Mouse (Mus musculus) cerebellum, adult 2 months (tissue): ENCODE results near the gene Mpv17. TPM values are rescaled to one million over a fixed set of nuclear protein-coding genes. Genes with fewer than 3 reads are reported as not detected.

Experiments used
- DNase-seq, 2 experiments: peaks; one replicate each; pipeline ENCODE4 v3.0.0; 2021
- H3K27ac ChIP-seq: fragments of 200-500 bp; 2 replicates; pipeline ENCODE4 v1.5.1; 2012; ENCODE audit warnings: low read length, control low read depth, inconsistent platforms; ENCODE audit not compliant: insufficient read depth
- H3K27me3 ChIP-seq: fragments of 200-500 bp; 2 replicates; pipeline ENCODE4 v1.6.1; 2012; ENCODE audit warnings: inconsistent platforms, mild to moderate bottlenecking, low read length, moderate library complexity; ENCODE audit not compliant: control insufficient read depth, insufficient read depth
- H3K4me1 ChIP-seq: fragments of 200-500 bp; 2 replicates; pipeline ENCODE4 v1.6.1; 2011; ENCODE audit warnings: low read length; ENCODE audit not compliant: control insufficient read depth, insufficient read depth
- H3K4me3 ChIP-seq: fragments of 200-500 bp; replicated peaks from 2 replicates; pipeline ENCODE3; 2011; ENCODE audit warnings: mild to moderate bottlenecking, low read depth, low read length, control low read depth; ENCODE audit not compliant: insufficient read depth
- CTCF ChIP-seq: fragments of 200-500 bp; IDR thresholded peaks from 2 replicates; pipeline ENCODE4 v1.5.1; 2011; ENCODE audit warnings: low read depth, mild to moderate bottlenecking, control low read depth, low read length, moderate library complexity, borderline replicate concordance; ENCODE audit not compliant: insufficient read depth
- POLR2A ChIP-seq: fragments of 200-500 bp; IDR thresholded peaks from 2 replicates; pipeline ENCODE4 v1.6.1; 2011; ENCODE audit warnings: low read length, control low read depth, borderline replicate concordance; ENCODE audit not compliant: insufficient read depth
- WGBS: fragments of 180-500 bp; shearing (Covaris S2); methylation state at CpG from one replicate; pipeline ENCODE4 v1.1.7; 2018; 5-methylcytosine and 5-hydroxymethylcytosine counted together
- polyA plus RNA-seq: library from polyadenylated mRNA; depleted of rRNA; stranded (reverse); fragments of >200 nt; gene quantifications from 2 replicates; pipeline ENCODE4 v1.2.3, GENCODE M21; 2012

Mpv17 gene
- polyA plus RNA-seq, 1 experiment, result 91.1 TPM

- H3K27me3 ChIP-seq, result no peaks in the 10 kb centered on the region
- H3K27ac ChIP-seq, result no peak overlapping the region
- H3K4me3 ChIP-seq, result no peak overlapping the region
- H3K4me1 ChIP-seq, result no peaks in the 10 kb centered on the region
- 68% methylated on average over 5 of the region's 5 CpGs for WGBS
- TF ChIP-seq CTCF, result no peak
- TF ChIP-seq POLR2A, result no peak
- no peak for DNase-seq
These were observed 44.7 kb upstream of the Mpv17 start for GRCm38 (mm10) chr5:31198616-31199320.

GRCm38 (mm10) chr5:31198170-31198569, 44.1 kb upstream of the Mpv17 start:
- Histone ChIP-seq H3K27me3 (no peaks in the 10 kb centered on the region), H3K4me1 (no peaks in the 10 kb centered on the region), H3K27ac (no peak overlapping the region), H3K4me3 (no peak overlapping the region)
- WGBS, result 57% methylated on average over 9 of the region's 9 CpGs
- no peak for TF ChIP-seq CTCF
- TF ChIP-seq POLR2A, result no peak
- no peak for DNase-seq

- no peaks in the 10 kb centered on the region for H3K4me1 ChIP-seq
- no peaks in the 10 kb centered on the region for H3K27me3 ChIP-seq
- TF ChIP-seq CTCF, result no peak
- no peak for TF ChIP-seq POLR2A
- no peak overlapping the region for H3K4me3 ChIP-seq
- H3K27ac ChIP-seq, result no peak overlapping the region
- 90% methylated on average over 12 of the region's 12 CpGs for WGBS
- no peak for DNase-seq
These were observed 43.0 kb upstream of the Mpv17 start for GRCm38 (mm10) chr5:31197072-31197471.

GRCm38 (mm10) chr5:31196207-31196606, 42.2 kb upstream of the Mpv17 start:
- DNase-seq, result no peak
- Histone ChIP-seq H3K27me3 (no peaks in the 10 kb centered on the region), H3K4me1 (peaks cover 3% of the 10 kb centered on the region; the same call in 1 of the 2 replicates), H3K27ac (no peak overlapping the region), H3K4me3 (no peak overlapping the region)
- TF ChIP-seq CTCF, result no peak
- TF ChIP-seq POLR2A, result no peak
- 82% methylated on average over 10 of the region's 10 CpGs for WGBS

GRCm38 (mm10) chr5:31195671-31196070, 41.6 kb upstream of the Mpv17 start:
- H3K27me3 ChIP-seq, result no peaks in the 10 kb centered on the region
- DNase-seq, result no peak
- H3K4me1 ChIP-seq, result peaks cover 4% of the 10 kb centered on the region; the same call in 1 of the 2 replicates
- H3K4me3 ChIP-seq, result no peak overlapping the region
- TF ChIP-seq POLR2A (no peak), CTCF (no peak)
- H3K27ac ChIP-seq, result no peak overlapping the region
- WGBS, result 89% methylated on average over 4 of the region's 4 CpGs

- TF ChIP-seq POLR2A, result no peak
- TF ChIP-seq CTCF, result no peak
- no peak overlapping the region for H3K27ac ChIP-seq
- H3K4me1 ChIP-seq, result peaks cover 4% of the 10 kb centered on the region; the same call in 1 of the 2 replicates
- DNase-seq, result no peak
- no peaks in the 10 kb centered on the region for H3K27me3 ChIP-seq
- no peak overlapping the region for H3K4me3 ChIP-seq
- 89% methylated on average over 16 of the region's 16 CpGs for WGBS
These were observed 40.7 kb upstream of the Mpv17 start for GRCm38 (mm10) chr5:31194486-31195485.

GRCm38 (mm10) chr5:31193631-31194281, 39.7 kb upstream of the Mpv17 start:
- TF ChIP-seq POLR2A, result no peak
- no peak for TF ChIP-seq CTCF
- Histone ChIP-seq H3K4me3 (peak overlapping the region; percentile 90), H3K27me3 (no peaks in the 10 kb centered on the region), H3K27ac (peak overlapping the region; percentile 60), H3K4me1 (peaks cover 4% of the 10 kb centered on the region; the same call in 1 of the 2 replicates)
- 11% methylated on average over 25 of the region's 25 CpGs for WGBS
- no peak for DNase-seq
